Mouse (Mus musculus) layer of hippocampus, postnatal 10 days (tissue): ENCODE data around the gene Myf5. TPM values are rescaled to one million over a fixed set of nuclear protein-coding genes. Genes with fewer than 3 reads are reported as not detected.

ENCODE experiments used
- DNase-seq, 2 experiments: peaks; one replicate each; pipeline ENCODE4 v3.0.0; 2021; ENCODE audit warnings: low spot score in 2 of 2
- microRNA-seq, 2 experiments: library from miRNA; unstranded; fragments of <30 nt; microRNA quantifications; one replicate each; pipeline ENCODE4 v1.2.0; 2021
- total RNA-seq, 2 experiments: library from RNA; stranded (reverse); gene quantifications; 2 replicates each; pipeline ENCODE4 v1.2.3; 2021

The Myf5 gene
- total RNA-seq, 2 experiments from 2014 or later = not detected

- DNase-seq = no peak
These were observed 49.0 kb downstream of the Myf5 start for GRCm38 (mm10) chr10:107436967-107437366.

Small RNA genes lying within 50 kb of the gene (microRNA-seq; reads per million reads assigned to microRNA genes)
- gene Gm44403 = 0 reads per million in 2 experiments

Other genes with a start within 250 kb of the Myf5 start
- gene Lin7a, start 214.4 kb downstream of the Myf5 start, total RNA-seq = 10 to 100 TPM; 33.7 to 36.4 TPM
- not detected for gene Myf6, start 8.6 kb upstream of the Myf5 start, total RNA-seq
- gene Ptprq, start 233.9 kb upstream of the Myf5 start, total RNA-seq = under 1 TPM; 0.40 to 0.41 TPM